Mouse (Mus musculus): ENCODE data around the gene Dnah1. TPM values are rescaled to one million over a fixed set of nuclear protein-coding genes. Genes with fewer than 3 reads are reported as not detected.

Gene Dnah1
- polyA plus RNA-seq, 1 experiment from 2014 or later: 4.6 TPM

DNA sequence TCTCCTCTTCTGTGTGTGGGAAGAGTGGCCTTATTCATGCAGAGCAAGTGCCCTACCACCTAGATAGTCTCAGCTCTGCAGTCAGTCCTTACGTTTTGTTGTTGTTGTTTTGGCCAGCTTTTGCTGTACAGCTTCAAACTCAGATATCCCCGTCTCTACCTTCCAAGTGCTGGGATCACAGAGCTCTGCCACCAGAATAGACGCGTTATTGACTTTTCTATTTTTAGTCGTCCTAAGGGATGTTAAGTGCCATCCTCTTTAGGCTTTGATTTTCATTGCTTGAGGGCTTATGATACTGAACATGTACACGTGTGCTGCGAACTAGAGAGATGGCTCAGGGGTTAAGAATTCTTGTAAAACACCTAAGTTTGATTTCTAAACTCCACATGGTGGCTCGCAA lies 19.5 kb upstream of the Dnah1 start:
- no peak overlapping the region for H3K4me2 ChIP-seq
- peaks cover 40% of the 10 kb centered on the region for H3K36me3 ChIP-seq (ENCODE audit: insufficient read depth)
- no peak overlapping the region for H3K9ac ChIP-seq
- no peak overlapping the region for H3K4me3 ChIP-seq (ENCODE audit: low read depth, low read length)
- H3K9me3 ChIP-seq (ENCODE audit: low read depth, low read length): no peaks in the 10 kb centered on the region
- no peak overlapping the region for H3K27ac ChIP-seq (ENCODE audit: low read depth)
- no peak for DNase-seq
- TF ChIP-seq CTCF (IDR thresholded peaks at IDR 0.05; ENCODE audit: low read depth): no peak
- H3K4me1 ChIP-seq (ENCODE audit: insufficient read depth): no peaks in the 10 kb centered on the region
- WGBS: 71% methylated on average over 8 of the region's 8 CpGs
- no peak for ATAC-seq (ENCODE audit: insufficient read depth)
- no peaks in the 10 kb centered on the region for H3K27me3 ChIP-seq (ENCODE audit: insufficient read depth, low read length)

DNA sequence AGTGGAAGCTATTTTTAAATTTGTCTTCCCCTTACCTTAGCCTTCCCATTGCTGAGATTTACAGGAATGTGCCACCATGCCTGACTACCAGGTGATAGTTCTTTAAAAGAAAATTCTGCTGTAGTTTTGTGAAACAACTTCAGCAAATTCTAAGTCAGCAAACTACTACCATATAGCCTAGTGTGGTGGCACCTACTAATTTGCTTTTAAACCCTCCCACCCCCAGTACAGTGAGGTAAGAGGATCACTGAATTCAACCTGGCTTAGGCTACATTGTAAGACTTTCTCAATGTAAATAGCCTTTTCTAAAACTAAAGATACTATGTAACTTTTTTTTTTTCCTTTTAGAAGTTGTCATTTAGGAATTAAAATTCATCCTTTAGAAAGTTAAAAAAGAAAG lies 14.3 kb upstream of the Dnah1 start:
- Histone ChIP-seq H3K4me2 (peak overlapping the region; percentile 72), H3K36me3 (ENCODE audit: insufficient read depth) (peaks cover 14% of the 10 kb centered on the region), H3K9ac (peak overlapping the region; percentile 89), H3K4me3 (ENCODE audit: low read depth, low read length) (peak overlapping the region; percentile 90), H3K27ac (ENCODE audit: low read depth) (no peak overlapping the region), H3K9me3 (ENCODE audit: low read depth, low read length) (no peaks in the 10 kb centered on the region), H3K4me1 (ENCODE audit: insufficient read depth) (0 out of 2 replicates have a peak, but pooled peaks cover 10% of the 10 kb centered on the region), H3K27me3 (ENCODE audit: insufficient read depth, low read length) (no peaks in the 10 kb centered on the region)
- no peak for DNase-seq
- ATAC-seq (ENCODE audit: insufficient read depth): no peak
- no peak for TF ChIP-seq CTCF (IDR thresholded peaks at IDR 0.05; ENCODE audit: low read depth)

DNA sequence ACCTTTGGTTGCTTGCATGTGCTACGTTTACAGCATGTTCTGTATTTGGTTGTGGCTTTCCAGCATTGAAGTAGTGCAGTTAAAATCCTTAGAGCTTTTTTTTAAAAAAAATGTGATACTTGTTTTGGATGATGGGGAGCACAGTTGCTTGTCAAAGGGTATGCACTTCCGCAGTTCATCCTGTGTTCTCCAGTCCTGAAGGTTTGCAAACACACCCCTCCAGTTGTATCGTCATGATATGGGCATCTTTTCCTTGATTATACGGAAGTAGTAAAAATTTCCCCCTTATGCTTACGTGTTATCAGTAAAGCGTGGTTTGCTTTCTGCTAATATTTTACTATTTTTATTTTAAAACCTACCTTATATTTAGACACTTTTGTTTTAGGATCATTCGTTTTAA lies 13.7 kb upstream of the Dnah1 start:
- DNase-seq (no peak), ATAC-seq (ENCODE audit: insufficient read depth) (no peak)
- H3K27ac ChIP-seq (ENCODE audit: low read depth): peak overlapping the region; percentile 30; the same call in 1 of the 2 replicates
- WGBS: 34% methylated on average over 7 of the region's 7 CpGs
- H3K9me3 ChIP-seq (ENCODE audit: low read depth, low read length): no peaks in the 10 kb centered on the region
- H3K4me1 ChIP-seq (ENCODE audit: insufficient read depth): 0 out of 2 replicates have a peak, but pooled peaks cover 10% of the 10 kb centered on the region
- H3K9ac ChIP-seq: peak overlapping the region; percentile 89
- peak overlapping the region; percentile 72 for H3K4me2 ChIP-seq
- H3K27me3 ChIP-seq (ENCODE audit: insufficient read depth, low read length): no peaks in the 10 kb centered on the region
- TF ChIP-seq CTCF (IDR thresholded peaks at IDR 0.05; ENCODE audit: low read depth): no peak
- H3K36me3 ChIP-seq (ENCODE audit: insufficient read depth): peaks cover 12% of the 10 kb centered on the region
- peak overlapping the region; percentile 90 for H3K4me3 ChIP-seq (ENCODE audit: low read depth, low read length)

DNA sequence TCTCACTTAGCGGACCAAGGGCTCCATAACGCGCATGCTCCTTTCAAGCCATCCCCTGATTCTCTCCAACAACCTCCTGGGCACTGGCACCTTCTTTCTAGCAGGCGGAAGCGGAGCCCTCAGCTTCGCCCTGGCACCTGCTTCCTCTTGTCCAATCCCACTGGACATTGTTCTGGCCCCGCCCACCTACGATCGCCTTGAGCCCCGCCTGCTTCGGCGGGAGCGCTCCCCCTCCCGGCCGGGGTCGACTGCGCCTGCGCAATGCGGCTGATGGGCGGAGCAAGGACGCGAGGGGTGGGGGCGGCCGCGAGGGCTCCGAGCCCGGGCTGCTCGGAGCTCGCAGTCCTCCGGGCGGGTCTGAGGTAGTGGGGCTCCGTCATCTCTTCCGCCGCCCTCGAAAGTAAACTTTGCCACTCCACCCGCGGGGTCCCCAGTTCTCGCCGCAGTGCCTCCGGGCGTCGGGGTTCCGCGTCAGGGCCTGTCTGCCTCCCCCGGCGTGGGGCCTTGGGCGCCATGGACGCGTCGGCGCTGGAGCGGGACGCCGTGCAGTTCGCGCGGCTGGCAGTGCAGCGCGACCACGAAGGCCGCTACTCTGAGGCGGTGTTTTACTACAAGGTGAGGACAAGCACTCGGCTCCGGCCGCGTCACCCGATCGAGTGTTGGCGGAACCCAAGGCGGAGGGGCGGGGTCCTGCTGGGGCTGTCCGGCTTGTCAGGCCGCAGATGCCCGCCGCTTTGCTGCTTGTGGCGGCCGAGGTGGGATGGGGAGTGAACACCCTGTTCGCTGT lies 12.9 kb upstream of the Dnah1 start, which contains the start of gene Capn7:
TSS of gene Capn7 (plus strand) at position 270 of the 787 bp plus-strand sequence.
- peak; percentile 97 for ATAC-seq (ENCODE audit: insufficient read depth)
- peak within 1 kb of the TSS; percentile 72 for H3K4me2 ChIP-seq
- WGBS: under 1% methylated on average over 78 of the region's 78 CpGs

DNA sequence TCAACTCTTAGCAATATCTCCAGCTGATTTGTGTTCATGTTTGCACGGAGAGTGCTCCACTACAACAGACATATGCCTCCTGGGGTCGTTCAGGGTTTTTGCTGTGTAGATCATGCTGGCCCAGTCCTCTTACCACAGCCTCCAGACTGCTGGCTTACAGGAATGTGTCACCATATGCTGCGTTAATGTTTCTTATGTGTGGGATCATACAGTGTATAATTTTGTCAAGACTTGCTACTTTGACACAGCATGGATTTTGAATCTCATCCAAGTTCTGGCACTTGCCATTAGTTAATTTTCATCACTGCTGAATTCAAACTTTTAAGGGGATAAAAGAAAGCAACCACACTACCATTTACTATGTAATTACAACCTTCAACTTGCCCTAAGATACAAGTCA lies 12.1 kb upstream of the Dnah1 start:
- WGBS: 49% methylated on average over 3 of the region's 3 CpGs

More for the DNA sequence above, 12.9 kb upstream of the Dnah1 start, which contains the start of gene Capn7:
- Histone ChIP-seq H3K27me3 (ENCODE audit: insufficient read depth, low read length) (no peaks in the 10 kb centered on the region), H3K4me1 (ENCODE audit: insufficient read depth) (0 out of 2 replicates have a peak, but pooled peaks cover 10% of the 10 kb centered on the region), H3K9ac (peak within 1 kb of the TSS; percentile 89), H3K36me3 (ENCODE audit: insufficient read depth) (peaks cover 12% of the 10 kb centered on the region), H3K4me3 (ENCODE audit: low read depth, low read length) (peak within 1 kb of the TSS; percentile 90), H3K9me3 (ENCODE audit: low read depth, low read length) (no peaks in the 10 kb centered on the region), H3K27ac (ENCODE audit: low read depth) (peak within 1 kb of the TSS; percentile 95)
- peak; percentile 99 for DNase-seq
- TF ChIP-seq CTCF (IDR thresholded peaks at IDR 0.05; ENCODE audit: low read depth): peak; percentile 47

DNA sequence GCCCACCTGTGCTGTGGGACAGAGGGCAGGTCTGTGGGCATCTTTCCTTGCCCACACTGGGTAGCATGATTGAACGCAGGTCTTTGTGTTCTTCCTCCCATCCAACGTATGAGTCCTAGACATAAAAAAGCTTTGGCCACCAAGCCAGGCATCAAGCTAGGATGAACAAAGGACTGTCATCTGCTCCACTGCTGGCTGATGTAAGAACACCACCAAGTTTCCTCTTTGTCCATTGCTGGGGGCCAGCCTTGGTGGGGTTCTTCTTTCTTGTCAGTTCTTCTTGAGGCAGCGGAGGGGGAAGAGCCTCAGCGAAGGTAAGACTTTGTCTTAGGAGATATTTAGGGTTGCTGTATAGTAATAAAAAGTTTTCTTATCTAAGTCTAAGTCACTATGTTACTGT lies 7.3 kb upstream of the Dnah1 start:
- H3K9me3 ChIP-seq (ENCODE audit: low read depth, low read length): no peaks in the 10 kb centered on the region
- no peak overlapping the region for H3K4me2 ChIP-seq
- no peaks in the 10 kb centered on the region for H3K36me3 ChIP-seq (ENCODE audit: insufficient read depth)
- no peak overlapping the region for H3K27ac ChIP-seq (ENCODE audit: low read depth)
- no peak overlapping the region for H3K9ac ChIP-seq
- 73% methylated on average over 4 of the region's 4 CpGs for WGBS
- H3K4me3 ChIP-seq (ENCODE audit: low read depth, low read length): no peak overlapping the region
- no peak for TF ChIP-seq CTCF (IDR thresholded peaks at IDR 0.05; ENCODE audit: low read depth)
- DNase-seq (no peak), ATAC-seq (ENCODE audit: insufficient read depth) (no peak)
- H3K27me3 ChIP-seq (ENCODE audit: insufficient read depth, low read length): 0 out of 2 replicates have a peak, but pooled peaks cover 3% of the 10 kb centered on the region
- H3K4me1 ChIP-seq (ENCODE audit: insufficient read depth): 0 out of 2 replicates have a peak, but pooled peaks cover 4% of the 10 kb centered on the region

More for the DNA sequence above, 12.1 kb upstream of the Dnah1 start:
- no peak for DNase-seq
- Histone ChIP-seq H3K9me3 (ENCODE audit: low read depth, low read length) (no peaks in the 10 kb centered on the region), H3K27ac (ENCODE audit: low read depth) (no peak overlapping the region), H3K4me2 (peak overlapping the region; percentile 72), H3K9ac (peak overlapping the region; percentile 34; the same call in 1 of the 2 replicates), H3K4me1 (ENCODE audit: insufficient read depth) (0 out of 2 replicates have a peak, but pooled peaks cover 10% of the 10 kb centered on the region), H3K27me3 (ENCODE audit: insufficient read depth, low read length) (no peaks in the 10 kb centered on the region), H3K36me3 (ENCODE audit: insufficient read depth) (peaks cover 8% of the 10 kb centered on the region; the same call in 1 of the 2 replicates), H3K4me3 (ENCODE audit: low read depth, low read length) (peak overlapping the region; percentile 90)
- no peak for ATAC-seq (ENCODE audit: insufficient read depth)
- TF ChIP-seq CTCF (IDR thresholded peaks at IDR 0.05; ENCODE audit: low read depth): no peak

DNA sequence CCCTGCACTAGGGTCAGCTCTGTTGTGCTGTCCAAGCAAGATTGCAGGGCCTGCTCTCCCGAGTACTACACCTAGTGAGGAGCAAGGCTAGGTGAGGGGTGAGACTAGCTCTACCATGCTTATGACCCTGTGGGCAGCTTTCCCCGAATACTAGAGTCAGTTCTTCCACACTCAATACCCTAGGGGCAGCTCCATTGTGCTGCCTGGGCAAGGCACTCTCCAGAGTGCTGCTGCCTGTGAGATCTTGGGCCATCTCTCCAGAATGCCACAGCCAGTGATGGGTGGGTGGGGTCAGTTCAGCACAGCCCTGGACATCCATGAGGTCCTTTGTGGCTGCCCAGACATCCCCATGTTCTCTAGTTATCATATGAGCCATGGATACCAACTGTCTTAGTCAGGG lies 6.0 kb upstream of the Dnah1 start:
- no peak for DNase-seq
- Histone ChIP-seq H3K9ac (no peak overlapping the region), H3K27ac (ENCODE audit: low read depth) (no peak overlapping the region), H3K4me1 (ENCODE audit: insufficient read depth) (no peaks in the 10 kb centered on the region), H3K27me3 (ENCODE audit: insufficient read depth, low read length) (0 out of 2 replicates have a peak, but pooled peaks cover 3% of the 10 kb centered on the region), H3K36me3 (ENCODE audit: insufficient read depth) (no peaks in the 10 kb centered on the region), H3K4me3 (ENCODE audit: low read depth, low read length) (no peak overlapping the region), H3K4me2 (no peak overlapping the region), H3K9me3 (ENCODE audit: low read depth, low read length) (no peaks in the 10 kb centered on the region)
- no peak for TF ChIP-seq CTCF (IDR thresholded peaks at IDR 0.05; ENCODE audit: low read depth)
- ATAC-seq (ENCODE audit: insufficient read depth): no peak
- 54% methylated on average over 2 of the region's 2 CpGs for WGBS
